Mouse (Mus musculus) bone marrow macrophage, adult 2 months (primary cell): ENCODE results near the gene Fam32a. TPM values are rescaled to one million over a fixed set of nuclear protein-coding genes. Genes with fewer than 3 reads are reported as not detected.

ENCODE experiments used
- H3K27ac ChIP-seq: 2 replicates; pipeline ENCODE4 v1.5.1; 2012; ENCODE audit warnings: low read depth, low read length; ENCODE audit not compliant: insufficient read depth
- H3K4me1 ChIP-seq: 2 replicates; pipeline ENCODE4 v1.6.1; 2012; ENCODE audit warnings: low read length; ENCODE audit not compliant: control insufficient read depth, insufficient read depth
- H3K4me3 ChIP-seq: 2 replicates; pipeline ENCODE4 v1.5.1; 2012; ENCODE audit warnings: mild to moderate bottlenecking, low read length, moderate library complexity; ENCODE audit not compliant: insufficient read depth
- CTCF ChIP-seq: IDR thresholded peaks from 2 replicates; pipeline ENCODE4 v1.5.1; 2012; ENCODE audit warnings: low read depth, mild to moderate bottlenecking, low read length, moderate library complexity
- POLR2A ChIP-seq: IDR thresholded peaks from 2 replicates; pipeline ENCODE4 v1.6.1; 2012; ENCODE audit warnings: mild to moderate bottlenecking, low read depth, low read length, borderline replicate concordance
- polyA plus RNA-seq: library from polyadenylated mRNA; stranded (reverse); fragments of >200 nt; gene quantifications from 2 replicates; pipeline ENCODE4 v1.2.4, GENCODE M21; 2012; ENCODE audit not compliant: missing spikeins, insufficient read depth, insufficient read length

The Fam32a gene
- polyA plus RNA-seq, 1 experiment: 58.3 TPM

GRCm38 (mm10) chr8:72210710-72211109, 8.8 kb upstream of the Fam32a start:
- TF ChIP-seq POLR2A (no peak), CTCF (no peak)
- Histone ChIP-seq H3K4me1 (0 out of 2 replicates have a peak, but pooled peaks cover 2% of the 10 kb centered on the region), H3K4me3 (no peak overlapping the region), H3K27ac (no peak overlapping the region)

DNA sequence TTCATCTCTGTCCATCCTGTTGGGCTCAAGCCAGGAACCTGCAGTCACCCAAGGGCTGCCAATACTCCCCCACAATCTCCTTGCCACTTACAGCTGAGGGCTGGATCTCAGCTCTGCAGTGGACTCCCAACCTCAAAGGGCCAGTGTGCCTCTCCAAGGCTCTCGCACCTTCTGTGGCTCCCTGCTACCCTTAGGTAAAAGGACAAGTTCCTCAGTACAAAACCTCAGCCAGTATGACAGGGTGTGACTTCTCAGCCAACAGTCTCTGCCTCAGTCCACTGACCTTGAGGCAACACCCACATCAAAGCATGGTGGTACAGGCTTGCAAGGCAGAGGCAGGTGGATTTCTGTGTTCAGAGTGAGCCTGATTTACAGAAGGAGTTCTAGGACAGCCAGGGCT, 7.7 kb upstream of the Fam32a start:
- Histone ChIP-seq H3K27ac (no peak overlapping the region), H3K4me1 (peaks cover 11% of the 10 kb centered on the region), H3K4me3 (no peak overlapping the region)
- TF ChIP-seq POLR2A (no peak), CTCF (no peak)

DNA sequence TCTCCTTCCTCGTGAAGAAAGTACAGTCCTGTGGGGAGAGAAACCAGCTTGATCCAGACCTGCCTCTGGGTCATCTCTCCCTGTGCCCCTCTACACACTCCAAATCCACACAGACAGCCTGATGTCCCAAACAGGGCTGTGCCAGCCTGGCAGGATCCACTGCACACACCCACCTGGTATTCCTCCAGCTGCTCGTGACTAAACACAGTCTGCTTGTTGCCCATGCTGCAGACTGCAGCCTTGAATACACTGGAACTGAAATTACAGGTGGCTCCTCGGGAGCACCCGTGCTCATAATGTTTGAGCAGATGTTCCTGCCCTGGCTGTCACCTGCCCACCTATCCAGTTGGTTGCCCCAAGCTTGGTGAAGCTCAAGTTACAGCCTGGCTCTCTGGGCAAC, 6.8 kb upstream of the Fam32a start, which contains the start of gene Cib3:
Gene Cib3, minus strand, starts transcription at position 87 of the 400 bp plus-strand sequence.
- Histone ChIP-seq H3K4me1 (peaks cover 18% of the 10 kb centered on the region), H3K4me3 (no peak within 1 kb of the TSS), H3K27ac (no peak within 1 kb of the TSS)
- TF ChIP-seq CTCF (no peak), POLR2A (no peak)

GRCm38 (mm10) chr8:72213536-72213935, 6.0 kb upstream of the Fam32a start, which contains the start of gene Gm11034:
TSS of gene Gm11034 (minus strand) at chr8:72213636.
- Histone ChIP-seq H3K27ac (no peak within 1 kb of the TSS), H3K4me3 (no peak within 1 kb of the TSS), H3K4me1 (peaks cover 18% of the 10 kb centered on the region)
- TF ChIP-seq POLR2A (no peak), CTCF (no peak)

DNA sequence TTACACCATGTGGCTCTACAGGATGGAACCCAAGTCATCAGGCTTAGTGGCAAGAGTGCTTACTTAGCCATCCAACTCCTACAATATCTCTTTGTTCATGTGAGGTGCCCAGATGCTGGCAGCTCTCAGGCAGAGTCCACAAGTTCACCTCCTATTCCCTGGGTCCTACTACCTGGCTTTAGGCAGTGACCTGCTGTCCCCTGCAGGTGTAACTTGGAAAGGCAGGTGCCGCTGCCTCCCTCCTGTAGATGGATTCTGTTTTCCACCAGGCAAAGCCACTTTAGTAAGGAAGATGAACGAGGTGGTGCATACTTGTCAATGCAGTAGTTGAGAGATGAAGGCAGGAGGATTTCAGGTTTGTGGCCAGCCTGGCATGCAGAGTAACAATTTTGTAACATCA, 4.5 kb upstream of the Fam32a start:
- TF ChIP-seq POLR2A (no peak), CTCF (no peak)
- H3K27ac ChIP-seq: no peak overlapping the region
- H3K4me1 ChIP-seq: peaks cover 21% of the 10 kb centered on the region
- no peak overlapping the region for H3K4me3 ChIP-seq

- no peak overlapping the region for H3K27ac ChIP-seq
- peaks cover 25% of the 10 kb centered on the region for H3K4me1 ChIP-seq
- no peak overlapping the region for H3K4me3 ChIP-seq
- TF ChIP-seq POLR2A (no peak), CTCF (no peak)
Measured at GRCm38 (mm10) chr8:72215871-72216270, 3.7 kb upstream of the Fam32a start.

DNA sequence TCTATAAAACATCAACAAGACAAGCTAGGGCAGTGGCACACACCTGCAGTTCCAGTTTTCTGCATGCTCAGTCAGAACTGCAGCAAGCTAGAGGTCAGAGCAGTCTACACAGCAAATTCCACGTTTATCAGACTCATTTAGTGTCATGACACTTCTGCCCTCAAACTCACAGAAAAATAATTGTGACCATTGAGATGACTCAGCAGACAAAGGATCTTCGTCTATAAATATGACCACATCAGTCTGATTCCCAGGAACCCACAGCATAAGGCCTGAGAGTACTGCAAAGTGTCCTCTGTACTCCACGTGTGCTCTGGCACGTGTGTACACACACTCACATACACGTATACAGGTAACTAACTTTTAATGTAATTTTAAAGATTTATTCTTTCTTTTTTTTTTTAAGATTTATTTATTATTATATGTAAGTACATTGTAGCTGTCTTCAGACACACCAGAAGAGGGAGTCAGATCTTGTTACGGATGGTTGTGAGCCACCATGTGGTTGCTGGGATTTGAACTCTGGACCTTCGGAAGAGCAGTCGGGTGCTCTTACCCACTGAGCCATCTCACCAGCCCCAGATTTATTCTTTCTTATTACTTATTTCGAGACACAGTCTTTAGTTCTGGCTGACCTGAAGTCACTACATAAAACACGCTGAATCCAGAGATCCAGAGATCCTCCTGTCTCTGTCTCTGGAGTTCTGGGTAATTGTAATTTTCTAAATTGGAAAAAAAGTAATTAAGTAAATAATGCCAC, 569 bp upstream of the Fam32a start:
- Histone ChIP-seq H3K4me1 (peaks cover 28% of the 10 kb centered on the region), H3K27ac (peak overlapping the region; percentile 29; the same call in 1 of the 2 replicates), H3K4me3 (no peak overlapping the region)
- TF ChIP-seq POLR2A (no peak), CTCF (no peak)

DNA sequence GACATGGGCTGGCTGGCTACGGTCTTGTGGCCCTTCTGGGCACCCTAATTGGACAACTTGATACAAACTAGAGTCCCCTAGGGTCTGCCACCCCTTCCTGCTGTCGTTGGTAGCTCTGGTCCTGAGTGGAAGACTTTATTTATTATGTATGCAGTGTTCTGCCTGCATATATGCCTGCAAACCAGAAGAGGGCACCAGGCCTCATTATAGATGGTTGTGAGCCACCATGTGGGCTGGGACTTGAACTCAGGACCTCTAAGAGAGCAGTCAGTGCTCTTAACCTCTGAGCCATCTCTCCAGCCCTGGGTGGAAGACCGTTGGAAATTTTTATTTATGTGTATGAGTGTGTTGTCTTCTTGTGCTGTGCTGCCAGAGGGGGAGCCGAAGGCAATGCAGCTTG, 1.2 kb downstream of the Fam32a start:
- Histone ChIP-seq H3K4me1 (peaks cover 26% of the 10 kb centered on the region), H3K27ac (no peak overlapping the region), H3K4me3 (peak overlapping the region; percentile 97)
- no peak for TF ChIP-seq POLR2A
- TF ChIP-seq CTCF: no peak; the same call in 1 of the 2 replicates

- TF ChIP-seq CTCF (no peak), POLR2A (no peak)
- Histone ChIP-seq H3K4me1 (peaks cover 11% of the 10 kb centered on the region), H3K27ac (no peak overlapping the region), H3K4me3 (no peak overlapping the region)
Measured at GRCm38 (mm10) chr8:72222656-72223055, 3.1 kb downstream of the Fam32a start.
